ENCODE assay signal across 17 mouse cellular contexts in genomic region chr4:84070089-84070488, GRCm38 (mm10).
A peak's percentile ranks its signal among the peaks of the same experiment; 100 is the strongest.
DNase-seq lines count a peak whose midpoint lies in the region; ATAC-seq and TF ChIP-seq lines count a peak whose summit lies in the region.
"Had no signal": no experiment of that assay in that cellular context is flagged by ENCODE, and none has a peak within 500 bp of the region (broad histone marks: within the 10 kb centered on the region; RNA-seq: fewer than 3 reads in every experiment).

No protein-coding gene starts in this region.

- DNase-seq in heart, adult 11 months: peak; percentile 84
- DNase-seq in heart, adult 18-20 months: no peak
- DNase-seq in liver, adult 2 months (ENCODE audit: extremely low read depth, low read depth, low spot score): peak; percentile 57
- DNase-seq in limb, embryonic 14.5 days (ENCODE audit: low spot score): no peak
- no peak for DNase-seq in adrenal gland, adult 8-10 months
- no peak for DNase-seq in natural killer cell, adult 2 months (ENCODE audit: low spot score in 2 of 2)
- DNase-seq: adrenal gland, postnatal 14 days; cerebellum, adult 2 months; lung, postnatal 14 days; retina, postnatal 1 day; right cerebral cortex, postnatal 4 days; thymus, adult 18-20 months had no signal

- peak overlapping the region; percentile 58 for H3K27ac ChIP-seq in liver, adult 2 months (replicated peaks; ENCODE audit: insufficient read depth, low read depth, low read length)
- H3K27ac ChIP-seq in liver, embryonic 12.5 days: no peak overlapping the region
- peak overlapping the region; percentile 55; the same call in 1 of the 2 replicates for H3K27ac ChIP-seq in embryonic facial prominence, embryonic 12.5 days
- peak overlapping the region; percentile 50 for H3K27ac ChIP-seq in limb, embryonic 14.5 days (replicated peaks; ENCODE audit: low read depth, low read length)
- H3K27ac ChIP-seq: forebrain, embryonic 15.5 days; heart, embryonic 13.5 days had no signal

- H3K36me3 ChIP-seq in liver, adult 2 months (ENCODE audit: control insufficient read depth, insufficient read depth, low read length): no peaks in the 10 kb centered on the region
- H3K36me3 ChIP-seq in liver, embryonic 12.5 days: no peaks in the 10 kb centered on the region
- H3K36me3 ChIP-seq in embryonic facial prominence, embryonic 12.5 days: no peaks in the 10 kb centered on the region
- no peaks in the 10 kb centered on the region for H3K36me3 ChIP-seq in limb, embryonic 14.5 days (ENCODE audit: control insufficient read depth, insufficient read depth, low read length)
- H3K36me3 ChIP-seq: forebrain, embryonic 15.5 days; heart, embryonic 13.5 days had no signal

- no peaks in the 10 kb centered on the region for H3K27me3 ChIP-seq in liver, adult 2 months (ENCODE audit: control insufficient read depth, insufficient read depth, low read length)
- no peaks in the 10 kb centered on the region for H3K27me3 ChIP-seq in liver, embryonic 12.5 days (replicated peaks)
- H3K27me3 ChIP-seq in embryonic facial prominence, embryonic 12.5 days: no peaks in the 10 kb centered on the region
- H3K27me3 ChIP-seq in limb, embryonic 14.5 days (ENCODE audit: control insufficient read depth, insufficient read depth, low read length): no peaks in the 10 kb centered on the region
- H3K27me3 ChIP-seq: forebrain, embryonic 15.5 days had no signal

- H3K4me3 ChIP-seq in liver, adult 2 months (ENCODE audit: insufficient read depth, low read depth, low read length): no peak overlapping the region; the same call in 1 of the 2 replicates
- no peak overlapping the region for H3K4me3 ChIP-seq in liver, embryonic 12.5 days
- no peak overlapping the region for H3K4me3 ChIP-seq in embryonic facial prominence, embryonic 12.5 days
- H3K4me3 ChIP-seq in limb, embryonic 14.5 days (replicated peaks; ENCODE audit: low read length): no peak overlapping the region
- H3K4me3 ChIP-seq: forebrain, embryonic 15.5 days; heart, embryonic 13.5 days; megakaryocyte, embryonic 14.5 days had no signal

- no peak for ATAC-seq in liver, embryonic 12.5 days
- ATAC-seq in embryonic facial prominence, embryonic 12.5 days (ENCODE audit: insufficient number of reproducible peaks, insufficient read depth, low FRiP score, low TSS enrichment): no peak
- no peak for ATAC-seq in limb, embryonic 14.5 days (ENCODE audit: low FRiP score, low read depth)
- ATAC-seq: forebrain, embryonic 15.5 days had no signal

- H3K4me2 ChIP-seq in liver, embryonic 12.5 days: no peak overlapping the region
- H3K4me2 ChIP-seq in embryonic facial prominence, embryonic 12.5 days (replicated peaks): no peak overlapping the region
- H3K4me2 ChIP-seq in limb, embryonic 14.5 days (replicated peaks; ENCODE audit: low read depth, low read length, severe bottlenecking): no peak overlapping the region
- H3K4me2 ChIP-seq: forebrain, embryonic 15.5 days; heart, embryonic 13.5 days had no signal

- no peak for TF ChIP-seq POLR2A in liver, adult 2 months (IDR thresholded peaks at IDR 0.05; ENCODE audit: extremely low read depth, insufficient read depth, low read length)
- no peak for TF ChIP-seq POLR2A in limb, embryonic 14.5 days (IDR thresholded peaks at IDR 0.05; ENCODE audit: borderline replicate concordance, extremely low read depth, insufficient read depth, insufficient read length)

- H3K9ac ChIP-seq in liver, adult 2 months (ENCODE audit: low read depth, low read length): peak overlapping the region; percentile 17
- no peak overlapping the region for H3K9ac ChIP-seq in liver, embryonic 12.5 days
- no peak overlapping the region for H3K9ac ChIP-seq in embryonic facial prominence, embryonic 12.5 days
- H3K9ac ChIP-seq in limb, embryonic 14.5 days (ENCODE audit: low read depth, low read length, severe bottlenecking): no peak overlapping the region
- H3K9ac ChIP-seq: forebrain, embryonic 15.5 days; heart, embryonic 13.5 days had no signal

- WGBS in liver, adult 2 months: 37% methylated on average over 4 of the region's 4 CpGs
- 65% methylated on average over 4 of the region's 4 CpGs for WGBS in liver, embryonic 12.5 days (ENCODE audit: insufficient replicate concordance)
- 45% methylated on average over 4 of the region's 4 CpGs for WGBS in embryonic facial prominence, embryonic 12.5 days
- WGBS in limb, embryonic 14.5 days: 52% methylated on average over 4 of the region's 4 CpGs

- TF ChIP-seq CTCF in liver, adult 2 months (IDR thresholded peaks at IDR 0.05; ENCODE audit: low read depth, low read length): no peak

- H3K79me2 ChIP-seq in liver, adult 2 months (ENCODE audit: control insufficient read depth, insufficient read depth, low read length): no peaks in the 10 kb centered on the region

- peaks cover 13% of the 10 kb centered on the region for H3K4me1 ChIP-seq in liver, adult 2 months (ENCODE audit: control insufficient read depth, insufficient read depth, low read length)
- no peaks in the 10 kb centered on the region for H3K4me1 ChIP-seq in liver, embryonic 12.5 days
- H3K4me1 ChIP-seq in embryonic facial prominence, embryonic 12.5 days: peaks cover 43% of the 10 kb centered on the region
- H3K4me1 ChIP-seq in limb, embryonic 14.5 days (ENCODE audit: control insufficient read depth, insufficient read depth, low read length): peaks cover 40% of the 10 kb centered on the region
- H3K4me1 ChIP-seq: megakaryocyte, embryonic 14.5 days had no signal

- no peaks in the 10 kb centered on the region for H3K9me3 ChIP-seq in liver, embryonic 12.5 days (replicated peaks)
- no peaks in the 10 kb centered on the region for H3K9me3 ChIP-seq in embryonic facial prominence, embryonic 12.5 days
- no peaks in the 10 kb centered on the region for H3K9me3 ChIP-seq in limb, embryonic 14.5 days (ENCODE audit: control insufficient read depth, low read length)
- H3K9me3 ChIP-seq: forebrain, embryonic 15.5 days; heart, embryonic 13.5 days; megakaryocyte, embryonic 14.5 days had no signal

Comparison
In these comparisons a context has a peak if more than half of its experiments do, and no peak if none do; other contexts are left out.
1. DNase-seq: peak in heart, adult 11 months (single experiment) and liver, adult 2 months (single experiment); none in heart, adult 18-20 months (0 of 2), limb, embryonic 14.5 days (single experiment), adrenal gland, adult 8-10 months (single experiment) and natural killer cell, adult 2 months (0 of 2).